Mouse (Mus musculus): ENCODE measurements at regions not wholly inside any gene's neighbourhood (a gene's known extent, or its start where the extent isn't known, plus 50 kb on each side); places are given as distances from the start of the nearest gene placed in this dataset.

DNA sequence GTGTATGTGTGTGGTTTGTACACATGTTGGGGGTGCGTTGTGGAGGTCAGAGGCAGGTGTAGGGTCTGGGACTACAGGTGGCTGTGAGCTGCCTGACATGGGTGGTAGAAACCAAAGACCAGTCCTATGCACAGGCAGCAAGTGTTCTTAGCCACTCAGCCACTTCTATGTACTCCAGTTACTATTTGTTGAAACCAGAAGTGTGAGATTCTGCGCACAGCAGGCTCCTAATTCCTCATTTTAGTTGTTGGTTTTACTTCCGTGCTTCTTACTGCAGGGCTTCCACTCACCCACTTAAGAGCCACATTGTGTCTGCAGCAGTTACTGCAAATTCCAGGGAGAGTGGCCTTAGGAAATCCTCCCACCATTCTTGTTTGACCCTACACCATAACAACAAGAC is 208.0 kb upstream of the Runx1 start:
- TF ChIP-seq POLR2A (IDR thresholded peaks at IDR 0.05; ENCODE audit: borderline replicate concordance, extremely low read depth, insufficient read depth, insufficient read length, poor library complexity, severe bottlenecking) (no peak), CTCF (IDR thresholded peaks at IDR 0.05; ENCODE audit: borderline replicate concordance, extremely low read depth, insufficient read depth, insufficient read length) (no peak)

Measured in brain, embryonic 14.5 days (tissue).